Mouse (Mus musculus) olfactory bulb, adult 2 months (tissue): Measurements from ENCODE around the gene Patj. TPM values are rescaled to one million over a fixed set of nuclear protein-coding genes. Genes with fewer than 3 reads are reported as not detected.
A peak's percentile ranks its signal among the peaks of the same experiment; 100 is the strongest.

ENCODE experiments used
- H3K27ac ChIP-seq: fragments of 200-500 bp; 2 replicates; pipeline ENCODE4 v1.5.1; 2012; ENCODE audit warnings: low read depth, low read length; ENCODE audit not compliant: insufficient read depth
- H3K4me1 ChIP-seq: fragments of 200-500 bp; 2 replicates; pipeline ENCODE4 v1.6.1; 2012; ENCODE audit warnings: low read length; ENCODE audit not compliant: control insufficient read depth, insufficient read depth
- H3K4me3 ChIP-seq: fragments of 200-500 bp; 2 replicates; pipeline ENCODE4 v1.5.1; 2012; ENCODE audit warnings: mild to moderate bottlenecking, low read depth, low read length, moderate library complexity; ENCODE audit not compliant: insufficient read depth
- CTCF ChIP-seq: fragments of 200-500 bp; IDR thresholded peaks from 2 replicates; pipeline ENCODE4 v1.5.1; 2012; ENCODE audit warnings: low read depth, mild to moderate bottlenecking, low read length, moderate library complexity; ENCODE audit not compliant: insufficient read depth
- POLR2A ChIP-seq: fragments of 200-500 bp; IDR thresholded peaks from 2 replicates; pipeline ENCODE4 v1.6.1; 2012; ENCODE audit warnings: mild to moderate bottlenecking, low read depth, low read length, moderate library complexity; ENCODE audit not compliant: insufficient read depth
- WGBS: fragments of 180-500 bp; shearing (Covaris S2); methylation state at CpG from one replicate; pipeline ENCODE4 v1.1.7; 2018; 5-methylcytosine and 5-hydroxymethylcytosine counted together
- polyA plus RNA-seq: library from polyadenylated mRNA; stranded (reverse); fragments of >200 nt; gene quantifications from 2 replicates; pipeline ENCODE4 v1.2.4, GENCODE M21; 2012; ENCODE audit warnings: low replicate concordance; ENCODE audit not compliant: missing spikeins, insufficient read depth, insufficient read length

Gene Patj
- polyA plus RNA-seq, 1 experiment = not detected

- Histone ChIP-seq H3K4me1 (0 out of 2 replicates have a peak, but pooled peaks cover 3% of the 10 kb centered on the region), H3K27ac (no peak overlapping the region), H3K4me3 (no peak overlapping the region)
- TF ChIP-seq CTCF (no peak), POLR2A (no peak)
- WGBS = 97% methylated on average over 6 of the region's 6 CpGs
Measured at GRCm38 (mm10) chr4:98556449-98556848, 160.9 kb downstream of the Patj start.

DNA sequence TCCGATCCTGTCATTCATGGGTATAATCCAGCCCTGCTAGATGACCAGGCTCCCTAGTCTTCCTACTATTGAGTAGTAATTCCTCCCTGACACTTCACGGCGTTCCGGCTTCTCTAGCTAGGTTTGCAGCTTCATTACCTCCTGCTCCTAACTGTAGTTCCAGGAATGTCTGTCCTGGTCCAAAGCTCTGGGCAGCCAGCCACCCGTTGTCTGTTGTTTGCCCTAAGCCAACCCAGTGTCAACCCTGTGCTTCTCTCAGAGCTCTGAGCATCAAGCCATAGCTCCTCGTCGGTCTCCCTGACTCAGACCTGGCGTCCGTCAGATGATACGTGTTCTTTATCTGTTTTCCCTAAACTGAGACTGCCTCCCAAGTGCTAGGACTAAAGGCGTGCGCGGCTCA is 161.6 kb downstream of the Patj start:
- Histone ChIP-seq H3K4me1 (0 out of 2 replicates have a peak, but pooled peaks cover 3% of the 10 kb centered on the region), H3K4me3 (no peak overlapping the region), H3K27ac (no peak overlapping the region)
- 79% methylated on average over 13 of the region's 13 CpGs for WGBS
- no peak for TF ChIP-seq POLR2A
- no peak for TF ChIP-seq CTCF

GRCm38 (mm10) chr4:98560196-98560830 is 164.7 kb downstream of the Patj start:
- Histone ChIP-seq H3K4me3 (no peak overlapping the region), H3K4me1 (peaks cover 11% of the 10 kb centered on the region), H3K27ac (no peak overlapping the region)
- 19% methylated on average over 9 of the region's 9 CpGs for WGBS
- TF ChIP-seq POLR2A = no peak
- no peak for TF ChIP-seq CTCF

DNA sequence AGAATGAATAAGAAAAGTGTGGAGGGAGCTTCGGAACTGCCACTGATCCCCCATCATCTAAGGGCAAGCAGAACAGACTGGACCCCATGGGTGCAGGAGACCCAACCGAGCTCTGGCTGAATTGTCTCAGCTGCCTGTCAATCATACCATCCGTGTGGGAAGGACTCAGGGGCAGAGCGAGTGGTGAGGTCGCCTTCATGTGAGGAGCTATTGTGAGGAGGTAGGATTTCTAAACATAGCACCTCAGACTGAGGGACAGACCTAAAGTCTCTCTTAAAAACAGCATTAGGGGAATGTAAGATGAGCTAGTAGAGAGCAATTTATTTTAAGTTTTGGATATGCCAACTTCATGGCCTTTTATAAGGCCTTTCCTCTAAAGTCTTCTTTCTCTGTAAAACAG is 167.5 kb downstream of the Patj start:
- peaks cover 8% of the 10 kb centered on the region for H3K4me1 ChIP-seq
- 56% methylated on average over 5 of the region's 5 CpGs for WGBS
- H3K4me3 ChIP-seq = no peak overlapping the region
- TF ChIP-seq POLR2A (no peak), CTCF (no peak)
- H3K27ac ChIP-seq = peak overlapping the region; percentile 36

- Histone ChIP-seq H3K4me1 (peaks cover 8% of the 10 kb centered on the region), H3K4me3 (no peak overlapping the region), H3K27ac (no peak overlapping the region)
- TF ChIP-seq POLR2A (no peak), CTCF (no peak)
- WGBS = 53% methylated on average over 10 of the region's 10 CpGs
Measured at GRCm38 (mm10) chr4:98563506-98564195, 168.1 kb downstream of the Patj start.

DNA sequence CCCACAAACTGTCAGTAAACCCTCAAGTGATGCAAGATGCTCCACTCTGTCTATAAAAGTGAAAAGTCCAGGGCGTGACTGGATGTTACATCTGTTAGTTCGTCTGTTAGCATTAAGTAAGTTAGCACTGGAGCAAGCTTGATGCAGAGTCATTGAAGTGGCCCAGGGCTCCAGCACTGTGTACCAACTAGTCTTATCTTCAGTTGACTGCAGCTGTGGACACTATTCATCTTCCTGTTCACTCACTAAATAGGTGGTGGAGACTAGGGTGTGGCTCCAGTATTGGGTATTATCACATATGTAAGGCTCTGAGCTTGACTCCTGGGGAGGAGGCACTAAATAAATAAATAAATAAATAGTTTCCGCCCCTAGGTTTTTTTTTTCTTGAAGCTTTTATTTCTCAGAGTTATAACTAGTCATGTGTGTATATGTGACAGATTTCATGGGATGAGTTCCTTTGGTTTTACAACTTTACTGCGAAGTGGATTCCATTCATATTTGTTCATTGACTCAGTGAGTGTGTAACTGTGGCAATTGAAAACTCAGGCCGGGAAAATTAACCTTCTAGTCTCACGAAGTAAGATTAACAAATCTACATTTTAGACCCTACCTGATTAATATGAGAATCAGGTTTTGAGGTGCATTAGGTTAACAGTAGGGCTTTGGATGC is 168.7 kb downstream of the Patj start:
- WGBS = 85% methylated on average over 6 of the region's 6 CpGs
- Histone ChIP-seq H3K27ac (no peak overlapping the region), H3K4me1 (peaks cover 8% of the 10 kb centered on the region), H3K4me3 (no peak overlapping the region)
- no peak for TF ChIP-seq POLR2A
- TF ChIP-seq CTCF = no peak

- Histone ChIP-seq H3K4me3 (no peak overlapping the region), H3K27ac (no peak overlapping the region), H3K4me1 (peaks cover 8% of the 10 kb centered on the region)
- WGBS = 86% methylated on average over 6 of the region's 6 CpGs
- TF ChIP-seq CTCF (no peak), POLR2A (no peak)
Measured at GRCm38 (mm10) chr4:98566741-98567140, 171.2 kb downstream of the Patj start.

DNA sequence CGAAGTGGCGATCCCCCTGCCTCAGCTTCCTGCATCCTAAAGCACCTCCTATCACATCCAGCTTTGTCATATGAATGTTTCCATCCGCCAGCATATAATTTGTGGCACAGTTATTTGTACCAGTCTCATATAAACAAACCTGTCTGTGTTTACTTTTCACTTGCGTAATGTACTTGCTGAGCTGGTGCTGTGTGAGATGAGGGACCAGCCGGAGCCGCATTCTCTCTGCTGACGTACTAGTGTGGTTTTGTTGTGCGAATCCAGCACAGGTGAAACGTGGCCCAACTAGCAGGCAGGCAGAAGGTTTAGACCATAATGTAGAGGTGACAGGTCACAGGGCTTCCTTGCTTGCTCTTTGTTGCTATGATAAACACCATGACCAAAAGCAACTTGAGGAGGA is 171.9 kb downstream of the Patj start:
- Histone ChIP-seq H3K4me3 (no peak overlapping the region), H3K27ac (no peak overlapping the region), H3K4me1 (peaks cover 8% of the 10 kb centered on the region)
- WGBS = 95% methylated on average over 9 of the region's 9 CpGs
- TF ChIP-seq CTCF = no peak
- TF ChIP-seq POLR2A = no peak

GRCm38 (mm10) chr4:98569904-98570303 is 174.3 kb downstream of the Patj start:
- Histone ChIP-seq H3K4me3 (no peak overlapping the region), H3K4me1 (no peaks in the 10 kb centered on the region), H3K27ac (no peak overlapping the region)
- 59% methylated on average over 4 of the region's 4 CpGs for WGBS
- TF ChIP-seq CTCF (no peak), POLR2A (no peak)
